Mouse (Mus musculus): ENCODE data around the gene Rimbp2. TPM values are rescaled to one million over a fixed set of nuclear protein-coding genes. Genes with fewer than 3 reads are reported as not detected.

Gene Rimbp2
- under 0.01 and 0.01 TPM in 2 replicates for polyA plus RNA-seq (2012; rRNA removed)

DNA sequence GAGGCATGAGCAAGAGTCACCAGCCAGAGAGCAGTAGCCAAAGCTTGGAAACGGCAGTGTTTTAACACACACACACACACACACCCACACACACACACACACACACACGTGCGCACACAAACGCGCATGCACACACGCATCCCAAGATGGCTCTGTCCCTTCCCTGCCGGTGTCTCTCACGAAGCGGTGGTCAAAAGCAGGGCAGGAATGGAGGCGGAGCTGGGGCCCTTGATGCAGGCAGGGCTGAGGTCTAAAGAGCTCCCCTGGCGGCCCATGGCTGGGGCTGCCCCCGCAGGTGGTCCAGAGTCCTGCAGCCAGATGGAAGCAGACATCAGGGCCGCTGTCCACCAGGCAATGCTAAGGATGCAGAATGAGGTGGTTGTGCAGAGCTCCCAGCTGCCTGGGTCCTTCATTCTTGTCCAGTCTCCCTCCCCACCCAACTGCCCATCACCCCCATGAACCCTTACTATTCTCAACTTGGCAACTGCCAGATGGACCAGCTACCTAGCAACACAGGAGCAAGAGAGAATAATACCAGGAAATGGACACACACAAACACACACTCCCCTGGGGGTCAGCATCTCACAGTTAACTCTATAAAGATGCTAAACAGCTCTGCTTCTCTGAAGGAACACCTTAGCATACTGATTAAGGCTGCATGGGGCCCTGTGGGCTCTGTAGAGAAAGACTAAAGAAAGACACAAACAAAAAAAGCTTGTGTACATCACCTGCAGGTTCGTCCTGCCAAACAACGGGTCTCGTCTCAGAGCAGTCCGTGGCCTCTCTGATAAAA, at the start of gene Rimbp2:
TSS of gene Rimbp2 (minus strand) at position 209 of the 793 bp plus-strand sequence.

Other genes with a start within 250 kb of the Rimbp2 start
- 61.3 and 73.1 TPM in 2 replicates for gene Stx2, start 55.1 kb upstream of the Rimbp2 start, polyA plus RNA-seq (2012; rRNA removed)
- 220 and 255 TPM in 2 replicates for gene Ran, start 66.6 kb upstream of the Rimbp2 start, polyA plus RNA-seq (2012; rRNA removed)
- 0.08 and 0.10 TPM in 2 replicates for gene Adgrd1, start 143.3 kb upstream of the Rimbp2 start, polyA plus RNA-seq (2012; rRNA removed)

Data from liver, embryonic 14 days (tissue).